Mouse (Mus musculus) cerebellum, adult (tissue): ENCODE results near the gene Ptprm.

Experiments used
- ATAC-seq: cut with Nextera tagmentation; 2 replicates; pipeline ENCODE4 v1.9.2; 2017; ENCODE audit warnings: mild to moderate bottlenecking, moderate library complexity, mixed read lengths; ENCODE audit not compliant: insufficient number of reproducible peaks, low FRiP score, low TSS enrichment

The Ptprm gene

GRCm38 (mm10) chr17:67241951-67242773, 112.1 kb downstream of the Ptprm start:
- ATAC-seq = no peak

- no peak for ATAC-seq
These were observed 115.4 kb downstream of the Ptprm start for GRCm38 (mm10) chr17:67238866-67239265.

- ATAC-seq = no peak
These were observed 116.8 kb downstream of the Ptprm start for GRCm38 (mm10) chr17:67237407-67237806.

GRCm38 (mm10) chr17:67233063-67233462, 121.2 kb downstream of the Ptprm start:
- ATAC-seq = no peak

GRCm38 (mm10) chr17:67226991-67227390, 127.3 kb downstream of the Ptprm start:
- no peak for ATAC-seq

- ATAC-seq = no peak
These were observed 138.9 kb downstream of the Ptprm start for GRCm38 (mm10) chr17:67215326-67215725.

- no peak for ATAC-seq
These were observed 140.5 kb downstream of the Ptprm start for GRCm38 (mm10) chr17:67213711-67214110.

- no peak for ATAC-seq
These were observed 144.4 kb downstream of the Ptprm start for GRCm38 (mm10) chr17:67209676-67210344.

- no peak for ATAC-seq
These were observed 145.7 kb downstream of the Ptprm start for GRCm38 (mm10) chr17:67208600-67208999.

- no peak for ATAC-seq
These were observed 147.3 kb downstream of the Ptprm start for GRCm38 (mm10) chr17:67206984-67207383.

GRCm38 (mm10) chr17:67201151-67201550, 153.1 kb downstream of the Ptprm start:
- no peak for ATAC-seq

- no peak for ATAC-seq
These were observed 160.5 kb downstream of the Ptprm start for GRCm38 (mm10) chr17:67193728-67194127.

- no peak for ATAC-seq
These were observed 165.7 kb downstream of the Ptprm start for GRCm38 (mm10) chr17:67188514-67188913.

- ATAC-seq = no peak
These were observed 167.4 kb downstream of the Ptprm start for GRCm38 (mm10) chr17:67186879-67187278.

- no peak for ATAC-seq
These were observed 168.3 kb downstream of the Ptprm start for GRCm38 (mm10) chr17:67185942-67186341.

- no peak for ATAC-seq
These were observed 174.8 kb downstream of the Ptprm start for GRCm38 (mm10) chr17:67179446-67179845.

GRCm38 (mm10) chr17:67178686-67179265, 175.5 kb downstream of the Ptprm start:
- no peak for ATAC-seq

GRCm38 (mm10) chr17:67175836-67176235, 178.4 kb downstream of the Ptprm start:
- peak; percentile 54; the same call in 1 of the 2 replicates for ATAC-seq

GRCm38 (mm10) chr17:67171353-67171752, 182.9 kb downstream of the Ptprm start:
- ATAC-seq = no peak

GRCm38 (mm10) chr17:67170696-67171095, 183.6 kb downstream of the Ptprm start:
- no peak for ATAC-seq

GRCm38 (mm10) chr17:67165876-67166275, 188.4 kb downstream of the Ptprm start:
- no peak for ATAC-seq
